In the genomic region with DNA sequence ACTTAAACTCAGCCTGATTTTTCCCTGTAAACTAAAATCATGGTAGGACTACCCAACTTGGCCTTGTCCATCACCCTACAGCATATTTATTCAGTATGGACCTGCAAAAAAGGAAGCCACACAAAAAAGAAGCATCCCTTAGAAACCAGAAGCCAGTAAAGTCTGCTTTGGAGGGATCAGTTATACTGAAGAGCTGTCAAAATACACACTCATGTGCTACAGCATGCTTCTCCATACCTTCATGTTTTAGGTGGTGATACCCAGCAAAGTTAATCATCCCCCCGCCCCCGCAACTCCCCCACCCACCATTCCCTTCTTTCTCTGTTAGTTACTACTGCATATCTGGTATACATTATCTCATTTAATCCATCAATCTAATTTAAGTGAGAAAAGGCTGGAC, we compare ENCODE assay signal across 7 mouse cellular contexts. TPM values are rescaled to one million over a fixed set of nuclear protein-coding genes. Genes with fewer than 3 reads are reported as not detected.
DNase-seq lines count a peak whose midpoint lies in the region; ATAC-seq and TF ChIP-seq lines count a peak whose summit lies in the region.

No protein-coding gene starts in this region.

- no peak for DNase-seq in spleen, adult 2 months (ENCODE audit: low read depth in 1 of 2, low spot score in 2 of 2)
- DNase-seq in spleen, postnatal 14 days (ENCODE audit: low spot score in 2 of 2) = no peak
- no peak for DNase-seq in forebrain, embryonic 14.5 days (ENCODE audit: low spot score)
- DNase-seq in liver, embryonic 14.5 days (ENCODE audit: low read depth in 3 of 3, low spot score in 3 of 3) = no peak
- DNase-seq in frontal cortex, adult 2 months (ENCODE audit: extremely low spot score in 1 of 2, low spot score in 1 of 2) = no peak
- DNase-seq in frontal cortex, postnatal 14 days (ENCODE audit: low spot score in 2 of 2) = no peak

- ATAC-seq in forebrain, embryonic 14.5 days = no peak
- no peak for ATAC-seq in liver, embryonic 14.5 days (ENCODE audit: insufficient read depth)
- no peak for ATAC-seq in megakaryocyte progenitor cell, adult 5-6 weeks (replicated peaks; ENCODE audit: poor library complexity)

- H3K4me2 ChIP-seq in forebrain, embryonic 14.5 days (ENCODE audit: low read length) = peak overlapping the region; percentile 80
- peak overlapping the region; percentile 91 for H3K4me2 ChIP-seq in liver, embryonic 14.5 days (ENCODE audit: low read depth)

- no peak for TF ChIP-seq EP300 in liver, embryonic 14.5 days (IDR thresholded peaks at IDR 0.05; ENCODE audit: low read depth)

- no peak for TF ChIP-seq CTCF in spleen, adult 2 months (IDR thresholded peaks at IDR 0.05; ENCODE audit: extremely low read depth, insufficient read depth, insufficient read length, insufficient replicate concordance)
- no peak for TF ChIP-seq CTCF in liver, embryonic 14.5 days (IDR thresholded peaks at IDR 0.05; ENCODE audit: low read depth)

- 40% methylated on average over 2 of the region's 2 CpGs for WGBS in spleen, adult 2 months
- 66% methylated on average over 2 of the region's 2 CpGs for WGBS in forebrain, embryonic 14.5 days
- WGBS in liver, embryonic 14.5 days (ENCODE audit: insufficient replicate concordance) = 34% methylated on average over 2 of the region's 2 CpGs

- TF ChIP-seq POLR2A in spleen, adult 2 months (IDR thresholded peaks at IDR 0.05; ENCODE audit: low read depth, low read length) = no peak

- H3K9ac ChIP-seq in forebrain, embryonic 14.5 days (ENCODE audit: low read length) = peak overlapping the region; percentile 74
- H3K9ac ChIP-seq in liver, embryonic 14.5 days (replicated peaks) = peak overlapping the region; percentile 85

- no peaks in the 10 kb centered on the region for H3K27me3 ChIP-seq in spleen, adult 2 months (ENCODE audit: control insufficient read depth, insufficient read depth, low read length)
- no peaks in the 10 kb centered on the region for H3K27me3 ChIP-seq in forebrain, embryonic 14.5 days (replicated peaks; ENCODE audit: control insufficient read depth, insufficient read depth, low read length)
- no peaks in the 10 kb centered on the region for H3K27me3 ChIP-seq in liver, embryonic 14.5 days (ENCODE audit: control insufficient read depth, insufficient read depth, low read length)

- no peaks in the 10 kb centered on the region for H3K9me3 ChIP-seq in forebrain, embryonic 14.5 days (replicated peaks; ENCODE audit: control insufficient read depth, low read length)
- no peaks in the 10 kb centered on the region for H3K9me3 ChIP-seq in liver, embryonic 14.5 days (ENCODE audit: control insufficient read depth, low read length)

- H3K36me3 ChIP-seq in spleen, adult 2 months (ENCODE audit: control insufficient read depth, insufficient read depth, low read length) = peaks cover 5% of the 10 kb centered on the region
- peaks cover 7% of the 10 kb centered on the region; the same call in 1 of the 2 replicates for H3K36me3 ChIP-seq in forebrain, embryonic 14.5 days (ENCODE audit: control insufficient read depth, insufficient read depth, low read length)
- H3K36me3 ChIP-seq in liver, embryonic 14.5 days (replicated peaks; ENCODE audit: control insufficient read depth, insufficient read depth, low read depth) = peaks cover 11% of the 10 kb centered on the region

- peak overlapping the region; percentile 100; the same call in 1 of the 2 replicates for H3K27ac ChIP-seq in spleen, adult 2 months (ENCODE audit: insufficient read depth, low read length)
- H3K27ac ChIP-seq in forebrain, embryonic 14.5 days (ENCODE audit: low read depth, low read length) = peak overlapping the region; percentile 93; the same call in 1 of the 2 replicates
- H3K27ac ChIP-seq in liver, embryonic 14.5 days = peak overlapping the region; percentile 76

- peak overlapping the region; percentile 16; the same call in 1 of the 2 replicates for H3K4me3 ChIP-seq in spleen, adult 2 months (ENCODE audit: extremely low read depth, insufficient read depth, insufficient read length)
- peak overlapping the region; percentile 47 for H3K4me3 ChIP-seq in forebrain, embryonic 14.5 days (ENCODE audit: low read depth, low read length)
- H3K4me3 ChIP-seq in liver, embryonic 14.5 days (ENCODE audit: insufficient read depth in 1 of 2, low read depth in 2 of 2, low read length in 2 of 2) = peak overlapping the region; percentile 87 to 100

- peaks cover 18% of the 10 kb centered on the region for H3K4me1 ChIP-seq in spleen, adult 2 months (ENCODE audit: control insufficient read depth, insufficient read depth, insufficient read length)
- H3K4me1 ChIP-seq in forebrain, embryonic 14.5 days (ENCODE audit: control insufficient read depth, insufficient read depth, low read length) = peaks cover 62% of the 10 kb centered on the region
- H3K4me1 ChIP-seq in liver, embryonic 14.5 days (replicated peaks; ENCODE audit: control insufficient read depth in 2 of 2, insufficient read depth in 2 of 2, low read length in 1 of 2) = peaks cover 29 to 33% of the 10 kb centered on the region in 2 experiments

RNA-seq across cellular contexts. Expression of gene Kmt2e, which starts 16.5 kb away (rescaled TPM):
- polyA plus RNA-seq in spleen, adult 2 months (2012; rRNA removed) = 23.3 and 25.3 TPM in 2 replicates
- polyA plus RNA-seq in forebrain, embryonic 14.5 days (2014; fragmentation: Nextera tagmentation; extraction: Ambion mirVana) = 131 and 154 TPM in 2 replicates
- polyA plus RNA-seq in liver, embryonic 14.5 days (2012; rRNA removed) = 5.7 and 8.0 TPM in 2 replicates
- polyA plus RNA-seq in liver, embryonic 14.5 days (2014; fragmentation: Nextera tagmentation; extraction: Ambion mirVana) = 24.7 and 25.0 TPM in 2 replicates
- 122 and 127 TPM in 2 replicates for total RNA-seq in megakaryocyte progenitor cell, adult 5-6 weeks (2015)
- 50.1 and 60.1 TPM in 2 replicates for total RNA-seq in megakaryocyte progenitor cell, adult 5-6 weeks (2017)
- polyA plus RNA-seq in frontal cortex, adult 2 months (2012; rRNA removed) = 49.7 and 51.7 TPM in 2 replicates

Comparison
In these comparisons a context has a peak if more than half of its experiments do, and no peak if none do; other contexts are left out.
1. H3K4me3 ChIP-seq: peak in every context shown above with its lines; median percentile 94 in liver, embryonic 14.5 days; 47 in forebrain, embryonic 14.5 days; 16 in spleen, adult 2 months.